Mouse (Mus musculus) neural tube, embryonic 15.5 days (tissue): ENCODE results near the gene AC170998.1. TPM values are rescaled to one million over a fixed set of nuclear protein-coding genes. Genes with fewer than 3 reads are reported as not detected.
"Not testable (repeated sequence)": the region's sequence is repeated elsewhere in the genome, so short reads cannot be mapped to it uniquely, and the experiment has no call there.

Experiments
- ATAC-seq: fragments of 200-750 bp; cut with Nextera tagmentation; 2 replicates; pipeline ENCODE4 v1.8.0; 2017; ENCODE audit warnings: mild to moderate bottlenecking, moderate TSS enrichment, moderate library complexity; ENCODE audit not compliant: low FRiP score
- H3K27ac ChIP-seq: fragments of 300-500 bp; sonication (generic); replicated peaks from 2 replicates; pipeline ENCODE4 v1.5.1; 2015; ENCODE audit warnings: mild to moderate bottlenecking, inconsistent platforms
- H3K27me3 ChIP-seq: fragments of 300-500 bp; sonication (generic); replicated peaks from 2 replicates; pipeline ENCODE4 v1.6.1; 2015; ENCODE audit warnings: inconsistent platforms
- H3K36me3 ChIP-seq: fragments of 300-500 bp; sonication (generic); 2 replicates; pipeline ENCODE4 v1.6.1; 2015; ENCODE audit warnings: inconsistent platforms
- H3K4me1 ChIP-seq: fragments of 300-500 bp; sonication (generic); 2 replicates; pipeline ENCODE4 v1.6.1; 2015; ENCODE audit warnings: inconsistent platforms
- H3K4me2 ChIP-seq: fragments of 300-500 bp; sonication (generic); 2 replicates; pipeline ENCODE4 v1.6.1; 2015; ENCODE audit warnings: inconsistent platforms, mild to moderate bottlenecking, moderate library complexity
- H3K4me3 ChIP-seq: fragments of 300-500 bp; sonication (generic); replicated peaks from 2 replicates; pipeline ENCODE4 v1.5.1; 2015; ENCODE audit warnings: mild to moderate bottlenecking, inconsistent platforms
- H3K9ac ChIP-seq: fragments of 300-500 bp; sonication (generic); replicated peaks from 2 replicates; pipeline ENCODE4 v1.6.1; 2015; ENCODE audit warnings: mild to moderate bottlenecking, inconsistent platforms
- H3K9me3 ChIP-seq: fragments of 300-500 bp; sonication (generic); replicated peaks from 2 replicates; pipeline ENCODE4 v1.6.1; 2016; ENCODE audit warnings: inconsistent platforms
- whole genome bisulfite sequencing: fragments of 180-500 bp; shearing (Covaris S2); methylation state at CpG from one replicate; pipeline ENCODE4 v1.1.7; 2015; ENCODE audit warnings: mixed read lengths; 5-methylcytosine and 5-hydroxymethylcytosine counted together
- polyA plus RNA-seq: library from polyadenylated mRNA; unstranded; fragments of >200 nt; fragmentation: Nextera tagmentation; extraction: Ambion mirVana; gene quantifications from 2 replicates; pipeline ENCODE4 v1.2.1, GENCODE M21; 2015

AC170998.1 gene
- polyA plus RNA-seq, 1 experiment from 2014 or later: 2.7 TPM

DNA sequence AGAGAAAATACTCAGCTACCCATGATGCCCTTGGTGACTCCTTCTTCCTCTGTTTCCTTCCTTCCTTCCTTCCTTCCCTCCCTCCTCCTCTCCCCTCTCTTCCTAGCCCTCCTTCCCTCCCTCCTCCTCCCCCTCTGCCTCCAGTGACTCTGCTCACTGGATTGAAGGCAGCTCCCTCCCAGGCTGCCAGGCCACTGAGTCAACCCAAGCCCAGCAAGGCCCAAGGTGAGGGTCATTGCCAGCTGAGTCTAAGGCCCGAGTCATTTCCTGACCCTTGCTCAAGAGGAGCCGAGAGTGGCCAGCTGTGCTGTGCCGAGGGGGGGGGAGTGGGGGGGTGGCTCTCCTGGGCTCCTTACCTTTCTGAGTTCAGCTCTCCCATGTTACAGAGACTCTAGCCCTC, 40.3 kb downstream of the AC170998.1 start:
- H3K36me3 ChIP-seq: no peaks in the 10 kb centered on the region
- WGBS: 68% methylated on average over 3 of the region's 3 CpGs
- H3K27ac ChIP-seq: no peak overlapping the region
- H3K9me3 ChIP-seq: no peaks in the 10 kb centered on the region
- no peak overlapping the region for H3K4me3 ChIP-seq
- no peak overlapping the region for H3K9ac ChIP-seq
- H3K27me3 ChIP-seq: peaks cover 39% of the 10 kb centered on the region
- H3K4me2 ChIP-seq: no peak overlapping the region
- peaks cover 18% of the 10 kb centered on the region for H3K4me1 ChIP-seq
- ATAC-seq: no peak

DNA sequence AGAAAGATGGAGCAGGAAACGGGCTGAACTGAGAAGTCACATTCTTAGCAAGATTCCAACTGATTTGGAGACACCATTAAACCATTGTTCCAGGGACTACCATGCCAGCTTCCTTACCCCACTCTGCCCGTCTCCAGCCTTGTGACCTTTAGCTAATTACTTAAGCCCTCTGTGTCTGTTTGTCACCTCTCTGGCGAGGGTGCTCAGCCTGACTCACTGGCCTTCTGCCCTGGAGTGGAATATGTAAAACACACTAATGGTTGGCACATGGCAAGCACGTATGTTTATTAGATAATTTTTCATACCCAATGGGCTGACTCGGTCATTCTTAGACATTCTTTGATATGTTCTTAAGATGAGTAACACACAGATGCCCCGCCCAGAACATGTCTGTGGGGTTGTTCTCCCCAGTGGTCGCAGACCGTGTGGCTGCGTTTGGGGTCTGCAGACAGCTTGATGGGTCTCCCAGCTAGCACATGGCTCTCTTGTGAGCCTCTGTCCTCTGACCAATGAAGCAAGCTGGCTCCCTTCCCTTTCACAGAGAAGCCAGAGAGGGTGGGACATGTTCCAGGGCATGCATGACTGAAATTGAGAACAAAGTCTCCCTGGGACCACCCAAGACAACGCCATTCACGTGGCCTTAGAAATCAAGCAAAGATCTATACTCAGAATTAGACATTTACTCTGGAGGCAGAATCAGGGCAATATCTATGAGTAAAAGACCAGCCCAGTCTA, 41.1 kb downstream of the AC170998.1 start:
- peaks cover 42% of the 10 kb centered on the region for H3K27me3 ChIP-seq
- no peak overlapping the region for H3K9ac ChIP-seq
- WGBS: 77% methylated on average over 11 of the region's 11 CpGs

DNA sequence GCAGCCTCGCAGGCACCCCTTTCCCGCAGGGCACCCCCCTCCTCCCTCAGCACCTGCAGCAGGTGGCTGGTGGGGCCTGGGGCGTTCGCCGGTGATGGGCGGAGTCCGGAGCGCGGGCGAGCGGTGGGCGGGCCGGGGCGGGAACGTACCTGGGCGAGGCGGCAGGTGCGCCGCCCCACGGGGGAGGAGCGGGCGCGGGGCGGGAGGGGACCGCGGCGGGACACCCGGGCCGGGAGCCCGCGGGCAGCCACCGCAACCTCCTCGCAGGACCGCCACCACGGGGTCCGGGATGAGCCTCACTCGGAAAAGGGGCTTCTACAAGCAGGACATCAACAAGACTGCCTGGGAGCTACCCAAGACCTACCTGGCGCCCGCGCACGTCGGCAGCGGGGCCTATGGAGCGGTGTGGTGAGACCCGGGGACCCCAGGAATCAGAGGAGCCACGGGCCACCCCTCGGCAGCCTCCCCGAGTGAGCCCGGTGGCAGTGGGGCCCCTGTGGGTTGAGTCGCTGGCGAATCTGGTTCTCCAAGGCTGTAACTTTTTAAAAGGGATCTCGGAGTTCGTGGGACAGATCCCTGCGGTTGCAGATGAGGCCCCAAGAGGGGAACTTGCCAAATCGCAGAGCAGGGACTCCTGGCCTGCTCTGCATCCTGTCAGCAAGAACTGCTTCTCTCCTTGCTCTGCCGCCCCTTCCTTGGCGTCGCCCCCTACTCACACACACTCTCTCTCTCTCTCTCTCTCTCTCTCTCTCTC, 43.4 kb downstream of the AC170998.1 start, which contains the start of gene Mapk13:
Gene Mapk13, plus strand, starts transcription at position 177 of the 754 bp plus-strand sequence.
- Histone ChIP-seq H3K4me2 (peak within 1 kb of the TSS; percentile 73), H3K27ac (no peak within 1 kb of the TSS), H3K4me1 (peaks cover 18% of the 10 kb centered on the region), H3K36me3 (no peaks in the 10 kb centered on the region), H3K4me3 (peak within 1 kb of the TSS; percentile 36), H3K9me3 (no peaks in the 10 kb centered on the region), H3K9ac (peak within 1 kb of the TSS; percentile 29; the same call in 1 of the 2 replicates), H3K27me3 (peaks cover 44% of the 10 kb centered on the region)
- 1% methylated on average over 37 of the region's 58 CpGs for WGBS
- ATAC-seq: no peak

More for the DNA sequence above, 41.1 kb downstream of the AC170998.1 start:
- Histone ChIP-seq H3K9me3 (no peaks in the 10 kb centered on the region), H3K36me3 (no peaks in the 10 kb centered on the region), H3K4me2 (no peak overlapping the region), H3K27ac (no peak overlapping the region), H3K4me1 (peaks cover 18% of the 10 kb centered on the region), H3K4me3 (no peak overlapping the region)
- ATAC-seq: no peak

DNA sequence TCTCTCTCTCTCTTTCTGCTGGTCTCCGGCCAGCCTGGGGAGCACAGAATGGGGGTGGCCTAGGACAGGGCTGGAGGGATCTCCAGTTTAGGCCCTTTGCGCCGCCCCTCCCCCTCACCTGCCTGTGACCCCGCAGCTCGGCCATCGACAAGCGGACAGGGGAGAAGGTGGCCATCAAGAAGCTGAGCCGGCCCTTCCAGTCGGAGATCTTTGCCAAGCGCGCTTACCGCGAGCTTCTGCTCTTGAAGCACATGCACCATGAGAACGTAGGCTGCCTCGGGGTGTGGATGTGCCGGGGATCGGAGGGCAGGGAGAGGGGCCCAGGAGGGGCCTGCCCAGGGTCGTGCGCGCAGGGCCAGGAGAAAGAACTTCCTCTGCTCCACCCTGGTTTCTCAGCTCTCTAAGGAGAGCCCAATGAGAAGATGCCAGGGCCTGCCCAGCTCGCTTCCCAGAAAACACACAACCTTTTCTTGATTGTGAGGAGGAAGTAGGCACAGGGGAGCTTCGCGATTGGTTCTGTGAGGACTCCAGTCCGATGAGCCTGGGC, 44.1 kb downstream of the AC170998.1 start:
- H3K4me1 ChIP-seq: peaks cover 18% of the 10 kb centered on the region
- H3K27ac ChIP-seq: no peak overlapping the region
- peak overlapping the region; percentile 73 for H3K4me2 ChIP-seq
- H3K36me3 ChIP-seq: no peaks in the 10 kb centered on the region
- ATAC-seq: no peak
- peak overlapping the region; percentile 29; the same call in 1 of the 2 replicates for H3K9ac ChIP-seq
- H3K4me3 ChIP-seq: peak overlapping the region; percentile 36
- peaks cover 44% of the 10 kb centered on the region for H3K27me3 ChIP-seq
- H3K9me3 ChIP-seq: no peaks in the 10 kb centered on the region
- 6% methylated on average over 24 of the region's 24 CpGs for WGBS

DNA sequence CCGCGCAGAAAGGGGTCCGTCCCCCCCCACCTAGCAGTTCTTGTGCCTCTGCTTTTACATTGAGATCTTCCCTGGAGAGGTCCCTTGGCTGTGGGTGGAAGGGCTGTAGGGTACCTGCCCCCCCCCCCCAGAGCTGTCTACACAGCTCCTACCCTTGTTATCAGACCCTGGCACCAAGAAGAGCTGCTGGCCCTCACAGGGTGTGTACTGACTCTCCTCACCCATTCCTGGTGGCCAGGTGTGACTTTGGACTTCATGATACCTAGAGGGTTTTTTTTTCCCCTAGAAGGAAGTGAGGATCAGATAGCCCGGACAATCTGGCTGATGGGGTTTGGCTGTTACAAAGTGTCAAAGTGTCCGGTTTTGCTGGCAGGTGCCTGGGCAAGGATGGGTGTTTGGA, 45.4 kb downstream of the AC170998.1 start:
- Histone ChIP-seq H3K4me3 (no peak overlapping the region), H3K36me3 (no peaks in the 10 kb centered on the region), H3K9me3 (no peaks in the 10 kb centered on the region), H3K9ac (no peak overlapping the region), H3K27me3 (peaks cover 43% of the 10 kb centered on the region), H3K4me1 (peaks cover 18% of the 10 kb centered on the region), H3K4me2 (no peak overlapping the region), H3K27ac (no peak overlapping the region)
- ATAC-seq: no peak
- 87% methylated on average over 5 of the region's 5 CpGs for WGBS

DNA sequence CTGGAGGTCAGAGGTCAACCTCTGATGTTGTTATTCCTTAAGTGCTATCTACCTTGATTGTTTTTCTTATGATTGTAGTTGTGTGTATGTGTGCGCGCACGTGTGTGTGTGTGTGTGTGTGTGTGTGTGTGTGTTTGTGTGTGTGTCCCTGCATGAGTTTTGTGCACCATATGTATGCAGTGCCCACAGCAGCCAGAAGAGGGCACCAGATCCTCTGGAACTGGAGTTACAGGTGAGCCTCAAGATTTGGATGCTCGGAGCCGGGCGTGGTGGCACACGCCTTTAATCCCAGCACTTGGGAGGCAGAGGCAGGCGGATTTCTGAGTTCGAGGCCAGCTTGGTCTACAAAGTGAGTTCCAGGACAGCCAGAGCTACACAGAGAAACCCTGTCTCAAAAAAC, 48.4 kb downstream of the AC170998.1 start:
- WGBS: 97% methylated on average over 8 of the region's 9 CpGs
- peaks cover 23% of the 10 kb centered on the region for H3K27me3 ChIP-seq
- not testable (repeated sequence) for H3K4me3 ChIP-seq, H3K27ac ChIP-seq, H3K4me2 ChIP-seq, ATAC-seq, H3K9ac ChIP-seq, H3K9me3 ChIP-seq, H3K36me3 ChIP-seq
- peaks cover 13% of the 10 kb centered on the region for H3K4me1 ChIP-seq

DNA sequence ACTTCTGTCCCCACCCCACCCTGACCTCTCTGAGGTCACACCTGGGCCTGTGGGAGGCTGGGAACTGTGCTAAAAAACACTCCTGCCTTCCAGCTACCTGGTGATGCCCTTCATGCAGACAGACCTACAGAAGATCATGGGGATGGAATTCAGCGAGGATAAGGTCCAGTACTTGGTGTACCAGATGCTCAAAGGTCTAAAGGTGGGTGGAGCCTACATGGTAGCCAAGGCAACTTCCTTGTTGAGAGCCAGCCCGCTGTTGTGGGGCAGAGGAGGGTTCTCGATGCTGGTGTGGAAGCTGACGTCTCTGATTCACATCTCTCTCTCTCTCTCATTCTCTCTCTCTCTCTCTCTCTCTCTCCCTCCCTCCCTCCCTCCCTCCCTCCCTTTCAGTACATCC, 49.3 kb downstream of the AC170998.1 start:
- H3K9me3 ChIP-seq: no peaks in the 10 kb centered on the region
- H3K27ac ChIP-seq: no peak overlapping the region
- no peaks in the 10 kb centered on the region for H3K36me3 ChIP-seq
- WGBS: 87% methylated on average over 4 of the region's 4 CpGs
- no peak overlapping the region for H3K4me3 ChIP-seq
- peaks cover 4% of the 10 kb centered on the region for H3K4me1 ChIP-seq
- no peak overlapping the region for H3K4me2 ChIP-seq
- no peak overlapping the region for H3K9ac ChIP-seq
- no peak for ATAC-seq
- peaks cover 15% of the 10 kb centered on the region for H3K27me3 ChIP-seq

Other genes starting within 250 kb of the AC170998.1 start
- gene Fkbp5, start 208.6 kb upstream of the AC170998.1 start, polyA plus RNA-seq: 27.2 and 51.1 TPM in 2 replicates
- not detected in 2 replicates for gene Armc12, start 195.3 kb upstream of the AC170998.1 start, polyA plus RNA-seq
- not detected in 2 replicates for gene Clpsl2, start 176.7 kb upstream of the AC170998.1 start, polyA plus RNA-seq
- gene Clps, start 165.3 kb upstream of the AC170998.1 start, polyA plus RNA-seq: 20.5 TPM in 1 of 2 replicates, not detected in the other
- gene Lhfpl5, start 150.4 kb upstream of the AC170998.1 start, polyA plus RNA-seq: 17.5 and 20.2 TPM in 2 replicates
- gene Srpk1, start 103.4 kb upstream of the AC170998.1 start, polyA plus RNA-seq: 85.4 and 90.7 TPM in 2 replicates
- 0.88 and 1.0 TPM in 2 replicates for gene Slc26a8, start 35.9 kb upstream of the AC170998.1 start, polyA plus RNA-seq
- gene Mapk14, start 34.8 kb upstream of the AC170998.1 start, polyA plus RNA-seq: 25.2 and 31.0 TPM in 2 replicates
- 1.2 and 13.6 TPM in 2 replicates for gene Mapk13, start 43.2 kb downstream of the AC170998.1 start, polyA plus RNA-seq
- gene Brpf3, start 75.0 kb downstream of the AC170998.1 start, polyA plus RNA-seq: 7.0 and 10.9 TPM in 2 replicates
- gene Pnpla1, start 132.3 kb downstream of the AC170998.1 start, polyA plus RNA-seq: 0.06 and 0.15 TPM in 2 replicates
- 1.1 and 1.6 TPM in 2 replicates for gene 4930539E08Rik, start 189.2 kb downstream of the AC170998.1 start, polyA plus RNA-seq
- 0.24 TPM in 1 of 2 replicates, not detected in the other for gene Pxt1, start 217.8 kb downstream of the AC170998.1 start, polyA plus RNA-seq
- gene Kctd20, start 225.9 kb downstream of the AC170998.1 start, polyA plus RNA-seq: 78.9 and 81.3 TPM in 2 replicates